ENCODE assay signal across 7 mouse cellular contexts in the genomic region with DNA sequence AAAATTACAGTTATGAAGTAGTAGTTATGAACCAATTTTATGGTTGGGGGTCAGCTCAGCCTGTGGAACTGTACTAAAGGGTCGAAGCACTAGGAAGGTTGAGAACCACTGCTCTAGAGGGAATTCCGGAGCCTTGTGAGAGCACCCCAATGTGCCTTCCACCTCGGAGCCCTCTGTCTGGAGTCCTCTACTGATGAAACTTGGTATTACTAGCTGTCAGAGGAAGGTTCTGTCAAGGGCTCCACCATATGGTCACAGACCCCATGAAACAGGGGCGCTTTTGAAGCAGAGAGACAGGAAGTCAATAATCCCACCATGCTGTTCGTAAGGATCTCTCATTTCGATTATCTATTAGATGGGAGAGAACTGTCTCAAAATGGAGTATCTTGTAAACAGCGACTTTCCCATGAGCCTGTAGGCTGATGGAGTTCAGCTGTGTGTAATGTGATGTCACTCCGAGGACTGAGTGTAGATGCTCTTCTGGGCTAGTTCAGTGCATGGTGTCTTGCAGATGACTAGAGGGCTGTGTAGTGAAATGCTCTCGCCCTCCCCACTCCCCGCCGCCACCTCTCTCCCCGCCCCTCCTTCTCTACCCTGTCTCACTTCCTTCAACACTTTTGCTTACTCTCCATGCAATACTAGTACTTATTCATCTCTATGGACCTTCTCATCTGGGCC.
DNase-seq lines count a peak whose midpoint lies in the region; ATAC-seq and TF ChIP-seq lines count a peak whose summit lies in the region.

No protein-coding gene starts in this region.

- dilution Hi-C loops in CH12.LX (cut with MboI; ENCODE audit: extremely low pct_ligation_motif_present, extremely low pct_unique_long_range_greater_than_20kb, low sequenced_read_pairs) = no loop called here

- TF ChIP-seq POLR2A in CH12.LX (IDR thresholded peaks at IDR 0.05; ENCODE audit: low read depth, low read length) = no peak

- H3K36me3 ChIP-seq in kidney, embryonic 16.5 days (ENCODE audit: insufficient read depth, low read length) = no peaks in the 10 kb centered on the region
- H3K36me3 ChIP-seq in CH12.LX (replicated peaks in 1 of 2; ENCODE audit: control insufficient read depth in 1 of 2, insufficient read depth in 1 of 2, low read length in 1 of 2) = no peaks in the 10 kb centered on the region
- H3K36me3 ChIP-seq in intestine, embryonic 15.5 days = no peaks in the 10 kb centered on the region

- WGBS in kidney, embryonic 16.5 days = 76% methylated on average over 12 of the region's 12 CpGs
- 76% methylated on average over 12 of the region's 12 CpGs for WGBS in intestine, embryonic 15.5 days

- no peak overlapping the region for H3K4me3 ChIP-seq in kidney, embryonic 16.5 days (ENCODE audit: low read length)
- H3K4me3 ChIP-seq in CH12.LX (replicated peaks in 1 of 3; ENCODE audit: low read depth in 2 of 3, low read length in 2 of 3, poor library complexity in 1 of 3) = no peak overlapping the region
- no peak overlapping the region for H3K4me3 ChIP-seq in intestine, embryonic 15.5 days (replicated peaks)

- H3K79me2 ChIP-seq in CH12.LX (replicated peaks; ENCODE audit: control insufficient read depth, extremely low read depth, insufficient read depth, poor library complexity, severe bottlenecking) = no peaks in the 10 kb centered on the region

- peak in 1 of 2 experiments; percentile 68; a peak in 3 of 4 replicates for TF ChIP-seq CTCF in CH12.LX (conservative IDR thresholded peaks at IDR 0.05 in 1 of 2, IDR thresholded peaks at IDR 0.05 in 1 of 2; ENCODE audit: low read depth in 2 of 2, low read length in 2 of 2)

- TF ChIP-seq RAD21 in CH12.LX (IDR thresholded peaks at IDR 0.05; ENCODE audit: low read depth, low read length) = peak; percentile 28; the same call in 1 of the 2 replicates

- H3K9me3 ChIP-seq in kidney, embryonic 16.5 days (ENCODE audit: low read length) = peaks cover 3% of the 10 kb centered on the region; the same call in 1 of the 2 replicates
- peaks cover 2% of the 10 kb centered on the region for H3K9me3 ChIP-seq in CH12.LX (replicated peaks; ENCODE audit: low read length)
- no peaks in the 10 kb centered on the region for H3K9me3 ChIP-seq in intestine, embryonic 15.5 days

- H3K27ac ChIP-seq in kidney, embryonic 16.5 days (ENCODE audit: low read length) = no peak overlapping the region
- no peak overlapping the region for H3K27ac ChIP-seq in CH12.LX (ENCODE audit: insufficient read depth, low read depth)
- H3K27ac ChIP-seq in intestine, embryonic 15.5 days = no peak overlapping the region

- no peaks in the 10 kb centered on the region for H3K4me1 ChIP-seq in kidney, embryonic 16.5 days (ENCODE audit: insufficient read depth, low read length)
- H3K4me1 ChIP-seq in CH12.LX (ENCODE audit: control insufficient read depth in 1 of 2, insufficient read depth in 2 of 2) = peaks cover 5 to 22% of the 10 kb centered on the region in 2 experiments; a peak in 3 of 4 replicates
- no peaks in the 10 kb centered on the region for H3K4me1 ChIP-seq in intestine, embryonic 15.5 days (replicated peaks)

- intact Hi-C loops in left cerebral cortex, postnatal 14 days (cut with DNase I) = loop anchor here (1.0 to 10.0 kb wide), 5 partner anchors 192 to 932 kb away; no protein-coding TSS in a partner anchor

- H3K9ac ChIP-seq in kidney, embryonic 16.5 days (replicated peaks; ENCODE audit: low read length) = no peak overlapping the region
- H3K9ac ChIP-seq in CH12.LX (ENCODE audit: insufficient read depth, low read depth) = no peak overlapping the region
- H3K9ac ChIP-seq in intestine, embryonic 15.5 days = no peak overlapping the region

- peak; percentile 27; the same call in 1 of the 2 replicates for ATAC-seq in kidney, embryonic 16.5 days (ENCODE audit: low FRiP score, low TSS enrichment)
- peak; percentile 31; the same call in 1 of the 2 replicates for ATAC-seq in intestine, embryonic 15.5 days

- no peak for DNase-seq in kidney, adult 9 months
- peak; percentile 56 for DNase-seq in 416B (ENCODE audit: low read depth)
- no peak for DNase-seq in CH12.LX (ENCODE audit: extremely low read depth)
- no peak for DNase-seq in adipocyte (ENCODE audit: low spot score)
- DNase-seq in left cerebral cortex, postnatal 14 days (ENCODE audit: low spot score in 2 of 2) = no peak

- H3K27me3 ChIP-seq in kidney, embryonic 16.5 days (ENCODE audit: insufficient read depth, low read length) = no peaks in the 10 kb centered on the region
- H3K27me3 ChIP-seq in CH12.LX (replicated peaks) = no peaks in the 10 kb centered on the region
- H3K27me3 ChIP-seq in intestine, embryonic 15.5 days (replicated peaks) = no peaks in the 10 kb centered on the region

- H3K4me2 ChIP-seq in kidney, embryonic 16.5 days (replicated peaks; ENCODE audit: low read depth, low read length) = no peak overlapping the region
- H3K4me2 ChIP-seq in CH12.LX (ENCODE audit: insufficient read depth, low read depth, poor library complexity, severe bottlenecking) = no peak overlapping the region
- no peak overlapping the region for H3K4me2 ChIP-seq in intestine, embryonic 15.5 days (replicated peaks)

- TF ChIP-seq EP300 in CH12.LX (IDR thresholded peaks at IDR 0.05; ENCODE audit: low read length) = no peak

- in situ Hi-C loops in CH12.LX (cut with MboI; ENCODE audit: low pct_ligation_motif_present, low pct_unique_long_range_greater_than_20kb, low sequenced_read_pairs) = loop anchor here (10.0 kb wide), 4 partner anchors 132 to 372 kb away; partner anchors contain the start of genes 1110059E24Rik and Abhd17b

TF ChIP-seq in CH12.LX, 34 proteins besides CTCF, POLR2A, EP300 and RAD21:
- TF ChIP-seq SMC3 (IDR thresholded peaks at IDR 0.05; ENCODE audit: low read depth, low read length) (peak; percentile 53), TBP (conservative IDR thresholded peaks at IDR 0.05; ENCODE audit: low read depth, low read length) (no peak), GABPA (IDR thresholded peaks at IDR 0.05; ENCODE audit: insufficient replicate concordance, low read depth, low read length) (no peak), CHD2 (IDR thresholded peaks at IDR 0.05; ENCODE audit: low read length) (no peak), MAX (IDR thresholded peaks at IDR 0.05; ENCODE audit: low read length) (no peak), BHLHE40 (IDR thresholded peaks at IDR 0.05; ENCODE audit: low read depth, low read length) (no peak), RCOR1 (conservative IDR thresholded peaks at IDR 0.05; ENCODE audit: low read depth, low read length) (no peak), MXI1 (IDR thresholded peaks at IDR 0.05; ENCODE audit: low read depth, low read length) (no peak), POLR2AphosphoS2 (IDR thresholded peaks at IDR 0.05; ENCODE audit: low read depth, low read length) (no peak)
